ENCODE assay signal across 24 mouse cellular contexts in genomic region chr6:136347631-136348030, GRCm38 (mm10). TPM values are rescaled to one million over a fixed set of nuclear protein-coding genes. Genes with fewer than 3 reads are reported as not detected.
"Had no signal": no experiment of that assay in that cellular context is flagged by ENCODE, and none has a peak within 500 bp of the region (broad histone marks: within the 10 kb centered on the region; RNA-seq: fewer than 3 reads in every experiment).

No protein-coding gene starts in this region.

- H3K4me1 ChIP-seq: liver, embryonic 15.5 days; lung, embryonic 15.5 days; megakaryocyte, embryonic 14.5 days; midbrain, embryonic 15.5 days; neural tube, embryonic 12.5 days; stomach, embryonic 15.5 days had no signal

- DNase-seq: liver, postnatal 0 days; lung, adult 2 months; lung, postnatal 14 days; lung, postnatal 36 days; right cerebral cortex, postnatal 14 days; thymus, adult 2 months; thymus, postnatal 25 days; thymus, postnatal 4 days had no signal

- H3K36me3 ChIP-seq: liver, embryonic 15.5 days; lung, embryonic 15.5 days; midbrain, embryonic 13.5 days; midbrain, embryonic 15.5 days; neural tube, embryonic 12.5 days; stomach, embryonic 15.5 days had no signal

- H3K27me3 ChIP-seq: liver, embryonic 15.5 days; lung, embryonic 15.5 days; midbrain, embryonic 13.5 days; midbrain, embryonic 15.5 days; neural tube, embryonic 12.5 days; stomach, embryonic 15.5 days had no signal

- H3K4me3 ChIP-seq: liver, embryonic 15.5 days; lung, embryonic 15.5 days; megakaryocyte, embryonic 14.5 days; midbrain, embryonic 13.5 days; midbrain, embryonic 15.5 days; neural tube, embryonic 12.5 days; stomach, embryonic 15.5 days had no signal

- H3K9me3 ChIP-seq: liver, embryonic 15.5 days; lung, embryonic 15.5 days; megakaryocyte, embryonic 14.5 days; midbrain, embryonic 13.5 days; midbrain, embryonic 15.5 days; neural tube, embryonic 12.5 days; stomach, embryonic 15.5 days had no signal

- H3K27ac ChIP-seq: liver, embryonic 15.5 days; lung, embryonic 15.5 days; macrophage; midbrain, embryonic 13.5 days; midbrain, embryonic 15.5 days; neural tube, embryonic 12.5 days; stomach, embryonic 15.5 days; stomach, postnatal 0 days had no signal

- H3K4me2 ChIP-seq: liver, embryonic 15.5 days; lung, embryonic 15.5 days; midbrain, embryonic 13.5 days; midbrain, embryonic 15.5 days; neural tube, embryonic 12.5 days; stomach, embryonic 15.5 days had no signal

- H3K9ac ChIP-seq: liver, embryonic 15.5 days; liver, postnatal 0 days; lung, embryonic 15.5 days; midbrain, embryonic 13.5 days; midbrain, embryonic 15.5 days; neural tube, embryonic 12.5 days; stomach, embryonic 15.5 days had no signal

- ATAC-seq: liver, postnatal 0 days; lung, postnatal 0 days; midbrain, embryonic 15.5 days had no signal

RNA-seq across cellular contexts. Expression of gene Gm8994, which starts 20.3 kb away (rescaled TPM):
- total RNA-seq: megakaryocyte progenitor cell, adult 5-6 weeks; monocyte, adult 5-6 weeks; neutrophil, adult 5-6 weeks had no signal
- polyA plus RNA-seq: liver, embryonic 15.5 days; liver, postnatal 0 days; lung, adult 2 months; lung, embryonic 15.5 days; lung, postnatal 0 days; macrophage; midbrain, embryonic 13.5 days; midbrain, embryonic 15.5 days; neural tube, embryonic 12.5 days; neural tube, embryonic 14.5 days; spleen, adult 2 months; stomach, postnatal 0 days; testis, adult 2 months had no signal
